Mouse (Mus musculus) inflammation-experienced regulatory T-cells, adult 6 months (primary cell): Measurements from ENCODE around the gene 4930518I15Rik. TPM values are rescaled to one million over a fixed set of nuclear protein-coding genes. Genes with fewer than 3 reads are reported as not detected.
"Not testable (repeated sequence)": the region's sequence is repeated elsewhere in the genome, so short reads cannot be mapped to it uniquely, and the experiment has no call there.

Experiments
- ATAC-seq: one replicate; pipeline ENCODE4 v1.8.0; 2017
- polyA plus RNA-seq, 3 experiments: library from polyadenylated mRNA; unstranded; fragments of 100-300 nt; shearing (Covaris generic); gene quantifications; one replicate each; pipeline ENCODE4 v1.2.1; 2017

The 4930518I15Rik gene
- polyA plus RNA-seq, result 10 to 100 TPM; 13.4 to 30.1 (median 27.0) TPM

GRCm38 (mm10) chr2:156857835-156858234, at the start of gene 4930518I15Rik:
TSS of gene 4930518I15Rik (minus strand) at chr2:156857946.
- no peak for ATAC-seq

- ATAC-seq, result not testable (repeated sequence)
Observed at GRCm38 (mm10) chr2:156905931-156906330, 48.2 kb upstream of the 4930518I15Rik start.

- ATAC-seq, result no peak
Observed at GRCm38 (mm10) chr2:156904976-156905717, 47.4 kb upstream of the 4930518I15Rik start.

- no peak for ATAC-seq
Observed at GRCm38 (mm10) chr2:156903367-156903766, 45.6 kb upstream of the 4930518I15Rik start.

GRCm38 (mm10) chr2:156902411-156902810, 44.7 kb upstream of the 4930518I15Rik start:
- not testable (repeated sequence) for ATAC-seq

GRCm38 (mm10) chr2:156901883-156902282, 44.1 kb upstream of the 4930518I15Rik start:
- ATAC-seq, result no peak

GRCm38 (mm10) chr2:156901344-156901743, 43.6 kb upstream of the 4930518I15Rik start:
- no peak for ATAC-seq

GRCm38 (mm10) chr2:156899184-156899583, 41.4 kb upstream of the 4930518I15Rik start:
- no peak for ATAC-seq

- no peak for ATAC-seq
Observed at GRCm38 (mm10) chr2:156898374-156898773, 40.6 kb upstream of the 4930518I15Rik start.

GRCm38 (mm10) chr2:156897034-156897433, 39.3 kb upstream of the 4930518I15Rik start:
- no peak for ATAC-seq

- no peak for ATAC-seq
Observed at GRCm38 (mm10) chr2:156896384-156896914, 38.7 kb upstream of the 4930518I15Rik start.

GRCm38 (mm10) chr2:156894496-156895265, 36.9 kb upstream of the 4930518I15Rik start:
- no peak for ATAC-seq

- no peak for ATAC-seq
Observed at GRCm38 (mm10) chr2:156892821-156893220, 35.1 kb upstream of the 4930518I15Rik start.

- ATAC-seq, result no peak
Observed at GRCm38 (mm10) chr2:156892240-156892639, 34.5 kb upstream of the 4930518I15Rik start.

GRCm38 (mm10) chr2:156888490-156888889, 30.7 kb upstream of the 4930518I15Rik start:
- no peak for ATAC-seq

- peak; percentile 86 for ATAC-seq
Observed at GRCm38 (mm10) chr2:156887017-156887416, 29.3 kb upstream of the 4930518I15Rik start, which contains the start of gene Sla2. TSS of gene Sla2 (minus strand) at chr2:156887192.

GRCm38 (mm10) chr2:156886084-156886631, 28.4 kb upstream of the 4930518I15Rik start:
- no peak for ATAC-seq

- ATAC-seq, result not testable (repeated sequence)
Observed at GRCm38 (mm10) chr2:156885666-156886065, 27.9 kb upstream of the 4930518I15Rik start.

- ATAC-seq, result no peak
Observed at GRCm38 (mm10) chr2:156884396-156885211, 26.9 kb upstream of the 4930518I15Rik start.

- peak; percentile 26 for ATAC-seq
Observed at GRCm38 (mm10) chr2:156882431-156883001, 24.8 kb upstream of the 4930518I15Rik start.

GRCm38 (mm10) chr2:156879541-156879940, 21.8 kb upstream of the 4930518I15Rik start:
- no peak for ATAC-seq

- peak; percentile 87 for ATAC-seq
Observed at GRCm38 (mm10) chr2:156877726-156878125, 20.0 kb upstream of the 4930518I15Rik start.
